Mouse (Mus musculus): ENCODE measurements around the gene Gdap1l1.

The Gdap1l1 gene

DNA sequence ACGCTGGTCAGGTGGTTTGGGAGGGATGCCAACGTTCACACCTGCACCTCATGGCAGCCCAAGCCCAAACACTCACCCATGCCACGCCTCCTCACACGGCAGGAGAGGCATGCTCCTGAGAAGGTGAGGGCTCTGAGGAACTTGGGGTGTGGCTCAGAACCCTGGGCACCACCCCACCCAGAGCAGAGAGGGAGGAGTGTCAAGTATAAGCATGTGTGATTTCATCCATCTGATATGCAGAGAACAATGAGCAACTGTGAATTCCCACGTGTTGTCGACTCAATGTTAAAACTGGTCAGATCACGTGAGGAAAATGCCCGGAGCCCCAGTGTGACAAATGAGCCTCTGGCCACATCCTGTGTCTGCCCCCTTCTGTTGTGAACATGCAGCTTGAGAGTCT is 28.5 kb downstream of the Gdap1l1 start:
- peak; percentile 22 to 72 for DNase-seq

DNA sequence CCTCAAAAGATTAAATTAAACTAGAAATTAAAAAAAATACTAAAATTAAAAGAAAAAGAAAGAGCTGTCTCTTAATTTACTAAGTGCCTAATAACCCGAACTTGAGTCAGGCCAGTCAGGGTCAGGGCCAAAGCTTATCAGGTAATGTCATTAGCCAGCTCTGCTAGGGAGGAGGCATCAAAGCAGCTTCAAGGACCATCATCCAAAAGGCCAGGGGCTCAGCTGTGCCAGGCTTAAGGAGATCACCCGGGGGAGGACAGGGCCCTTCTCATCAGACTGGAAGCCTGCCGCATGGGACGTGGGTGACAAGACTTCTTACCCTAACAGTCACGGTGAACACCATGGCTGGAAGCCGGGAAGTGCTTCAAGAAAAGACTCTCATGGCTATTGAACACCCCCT is 29.3 kb downstream of the Gdap1l1 start:
- no peak for DNase-seq

DNA sequence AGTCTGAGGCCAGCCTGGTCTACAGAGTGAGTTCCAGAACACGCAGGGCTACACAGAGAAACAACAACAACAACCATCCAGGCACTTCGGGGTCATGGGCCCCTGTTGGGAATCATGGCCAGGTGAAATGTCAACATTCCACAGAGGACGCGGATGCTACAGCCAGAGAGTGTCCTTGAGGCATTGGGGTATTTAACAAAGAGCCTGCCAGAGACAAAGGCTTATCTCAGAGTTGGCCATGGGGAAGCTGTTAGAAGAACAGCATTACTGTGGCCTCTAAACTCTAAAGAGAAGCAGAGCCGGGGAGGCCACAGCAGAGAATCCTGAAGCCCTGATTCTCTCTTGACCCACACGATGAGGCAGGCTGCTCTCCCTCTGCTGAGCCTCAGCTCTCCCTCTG is 30.6 kb downstream of the Gdap1l1 start:
- DNase-seq = peak in 1 of 2 experiments; percentile 11

DNA sequence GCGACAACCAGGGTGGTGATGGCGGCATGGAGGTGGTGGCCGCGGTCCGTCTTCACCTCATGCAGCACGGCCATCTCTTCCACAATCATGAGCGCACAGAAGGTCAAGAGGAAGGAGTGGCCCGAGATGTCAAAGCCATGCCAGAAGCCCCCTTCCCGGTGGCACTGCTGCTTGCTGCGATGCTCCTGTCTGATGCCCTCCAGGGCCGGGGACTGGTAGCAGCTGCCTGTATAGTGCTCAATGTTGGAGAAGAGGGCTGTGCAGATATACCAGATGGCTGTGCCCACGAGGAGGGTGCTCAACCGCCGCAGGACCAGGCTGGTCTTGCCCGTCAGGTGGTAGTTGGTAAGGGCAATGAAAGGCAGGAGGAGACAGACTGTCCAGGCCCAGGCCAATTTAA is 31.4 kb downstream of the Gdap1l1 start:
- DNase-seq = peak in 1 of 2 experiments; percentile 18

DNA sequence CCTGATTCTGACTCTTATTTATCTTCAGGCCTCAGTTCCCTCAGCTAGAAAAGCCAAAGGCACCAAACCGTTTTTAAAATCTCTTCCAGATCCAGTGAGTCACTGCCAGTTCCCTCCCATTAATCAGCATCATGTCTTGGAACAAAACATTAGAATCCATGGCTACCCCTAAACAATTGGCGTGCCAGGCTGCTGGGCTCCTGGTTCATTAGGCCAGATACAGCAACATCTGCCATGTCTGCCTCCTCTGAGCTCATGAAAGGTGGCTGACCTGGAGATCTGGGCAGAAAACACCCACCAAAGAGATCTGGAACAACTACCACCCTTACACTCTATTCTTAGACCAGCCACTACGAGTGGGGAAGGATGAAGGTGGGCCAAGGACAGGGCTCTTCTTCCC is 32.9 kb downstream of the Gdap1l1 start:
- peak in 1 of 2 experiments; percentile 5 for DNase-seq

DNA sequence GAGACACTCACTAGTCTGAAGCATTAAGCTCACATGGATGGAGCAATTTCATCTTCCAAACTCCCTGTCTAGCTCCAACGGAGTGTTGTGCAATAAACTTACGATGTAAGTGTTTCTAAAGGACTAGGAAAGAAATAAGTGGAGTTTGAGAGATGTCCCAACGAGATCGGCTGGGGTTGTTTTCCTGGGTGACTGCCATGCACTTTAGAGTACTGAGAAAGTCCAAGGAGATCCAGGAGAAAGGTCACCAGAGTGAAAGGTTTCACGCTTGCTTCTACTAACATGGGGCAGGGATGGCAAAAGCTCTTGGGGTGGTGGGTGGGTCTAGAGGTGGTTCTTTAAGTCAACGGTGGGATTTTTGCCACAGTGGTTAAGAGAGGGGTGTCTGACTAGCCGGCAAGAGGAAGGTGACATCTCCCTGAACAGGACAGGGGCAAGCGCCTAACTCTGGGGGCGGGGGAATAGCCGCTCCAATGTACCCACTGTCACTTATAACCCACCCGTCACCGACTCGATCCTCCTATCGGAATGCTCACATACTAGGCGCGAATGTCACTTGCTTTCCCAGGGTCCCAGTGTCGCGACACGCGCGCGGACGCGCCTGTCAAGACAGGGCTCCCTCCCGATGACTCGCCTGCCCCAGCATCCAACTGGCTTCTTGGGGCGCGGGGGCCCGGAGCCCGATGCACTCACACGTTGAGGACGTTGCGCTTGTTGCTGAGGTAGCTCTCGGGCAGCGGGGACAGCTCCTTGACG is 33.6 kb downstream of the Gdap1l1 start:
- peak; percentile 43 to 49 for DNase-seq

DNA sequence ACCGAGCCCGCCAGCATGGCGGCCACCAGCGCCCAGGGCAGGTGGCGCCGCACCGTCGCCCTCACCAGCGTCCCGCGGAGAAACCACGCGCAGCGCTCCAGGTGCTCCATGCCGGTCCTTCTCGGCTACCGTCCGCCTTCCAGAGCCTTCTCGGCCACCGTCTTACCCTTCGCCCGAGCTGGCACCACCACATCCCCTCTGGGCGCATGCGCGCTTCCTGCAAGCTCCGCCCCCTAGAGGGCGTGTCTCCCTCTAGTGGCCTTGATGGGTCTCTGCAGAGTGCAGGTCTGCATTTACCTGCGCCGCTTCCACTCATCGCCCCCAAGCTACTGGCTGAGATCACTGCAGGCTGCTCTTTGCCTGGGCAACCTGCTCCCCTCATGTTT is 34.2 kb downstream of the Gdap1l1 start, which contains the start of gene Fitm2:
TSS of gene Fitm2 (minus strand) at position 164 of the 386 bp plus-strand sequence.
- DNase-seq = peak; percentile 96 to 97

DNA sequence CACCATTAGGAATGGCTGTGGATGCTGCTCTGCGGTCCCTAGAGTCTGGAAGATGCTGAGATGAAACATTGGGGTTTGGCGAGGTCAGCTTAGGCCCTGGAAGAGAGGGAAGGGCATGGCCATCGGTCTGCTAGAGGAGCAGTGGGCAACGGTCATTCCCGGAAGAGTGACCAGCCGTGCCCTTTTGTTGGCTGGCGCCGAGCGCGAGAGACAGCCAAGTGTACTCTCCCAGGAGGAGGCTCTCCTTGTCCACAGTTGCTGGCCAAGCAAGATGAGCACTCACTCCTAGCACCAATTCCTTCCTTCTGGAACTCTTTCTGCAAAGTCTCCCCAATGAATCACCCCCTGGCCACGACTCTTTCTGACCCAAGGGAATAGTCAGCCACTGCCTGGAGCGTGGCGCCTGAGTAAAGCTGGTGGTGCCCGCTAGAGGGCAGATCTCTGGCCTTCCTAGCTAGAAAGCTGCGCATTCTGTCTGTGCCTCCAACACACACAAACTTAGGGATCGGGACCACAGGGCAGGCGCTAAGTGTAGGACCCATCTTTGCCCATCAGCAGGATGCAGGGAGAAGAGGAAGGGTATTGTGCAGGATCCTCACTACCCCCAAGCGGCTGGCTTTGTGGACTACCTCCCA is 42.0 kb downstream of the Gdap1l1 start:
- DNase-seq = peak in 1 of 2 experiments; percentile 29

DNA sequence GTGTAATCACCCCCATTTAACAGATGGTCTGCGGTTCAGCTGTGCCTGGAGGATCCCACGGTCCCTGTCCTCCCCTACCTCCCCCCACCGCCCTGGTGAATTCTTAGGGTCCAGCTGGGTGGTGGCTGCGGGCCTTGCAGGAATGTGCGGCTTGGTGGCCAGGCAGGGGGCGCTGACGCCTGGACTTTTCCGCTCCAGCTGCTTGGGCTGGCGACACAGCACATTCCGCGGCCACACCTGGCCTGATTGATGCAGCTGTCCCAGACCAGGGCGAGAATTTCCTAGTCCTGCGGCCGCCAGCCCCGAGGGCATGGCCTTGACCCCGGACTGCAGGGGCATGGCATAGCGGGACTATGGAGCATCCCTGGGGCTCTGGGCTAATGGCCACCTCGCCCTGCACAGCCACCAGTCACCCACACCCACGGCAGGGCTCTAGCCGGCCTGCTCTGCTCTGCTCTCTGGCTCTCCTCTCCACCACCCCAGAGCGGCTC is 43.3 kb downstream of the Gdap1l1 start:
- DNase-seq = peak; percentile 43 to 54

DNA sequence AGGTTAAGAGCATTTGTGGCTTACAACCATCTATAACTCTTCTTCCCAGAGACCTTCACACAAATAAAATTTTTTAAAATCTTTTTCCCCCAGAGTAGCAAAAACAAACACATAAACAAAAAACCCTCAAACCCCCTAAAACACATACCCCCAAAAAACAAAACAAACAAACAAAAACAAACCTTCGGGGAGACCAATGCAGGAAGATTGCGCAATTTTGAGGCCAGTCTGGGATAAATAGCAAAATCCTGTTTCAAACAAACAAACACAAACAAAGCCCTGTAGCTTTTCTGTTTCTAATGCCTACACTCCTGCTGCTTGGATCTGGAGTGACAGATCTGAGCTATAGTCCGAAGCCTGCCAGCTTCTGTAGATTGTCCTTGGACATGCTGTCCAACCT is 49.1 kb downstream of the Gdap1l1 start:
- DNase-seq = no peak

DNA sequence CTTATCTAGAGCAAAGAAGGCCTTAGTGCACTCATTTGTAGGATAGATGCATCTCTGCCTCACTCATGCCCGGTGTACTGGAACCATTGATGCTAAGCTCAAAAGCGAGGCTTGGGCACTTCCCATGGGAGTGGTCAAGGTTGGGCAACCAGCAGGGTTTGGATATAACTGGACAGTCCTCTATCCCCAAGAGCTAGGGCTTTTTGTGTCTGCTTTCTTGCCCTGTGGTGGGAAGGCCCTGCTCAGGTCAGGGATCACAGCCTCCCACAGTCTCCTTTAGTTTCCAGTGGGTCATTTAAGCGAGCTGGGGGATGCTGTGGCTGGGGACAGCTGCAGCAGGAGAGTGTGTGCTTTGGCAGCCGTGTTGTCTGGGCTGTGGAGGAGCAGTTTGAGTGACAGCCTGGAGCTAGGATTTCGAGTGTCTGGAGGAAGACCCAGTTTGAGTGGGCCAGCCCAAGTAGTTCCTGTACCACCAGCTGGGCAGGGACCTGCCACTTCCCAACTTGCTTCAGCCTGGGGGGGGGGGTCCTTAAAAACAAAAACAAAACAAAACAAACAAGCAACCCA is 51.5 kb downstream of the Gdap1l1 start:
- no peak for DNase-seq

DNA sequence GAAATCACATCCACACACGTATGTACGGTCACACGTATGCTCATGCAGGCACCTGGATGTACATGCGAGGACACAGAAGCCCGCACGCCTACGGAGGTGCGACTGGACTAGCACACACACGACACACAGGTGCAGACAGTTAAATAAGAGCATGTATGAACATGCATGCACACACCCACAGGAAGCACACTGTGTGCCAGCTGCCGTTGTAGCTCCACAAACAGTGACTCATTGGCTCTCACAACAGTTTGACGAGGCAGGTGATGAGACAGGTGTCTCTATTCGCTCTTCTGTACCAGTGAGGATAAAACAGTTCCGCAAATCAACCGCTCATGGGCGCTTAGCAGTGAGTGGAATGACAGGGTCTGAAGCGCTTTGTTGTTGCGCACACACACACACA is 52.4 kb downstream of the Gdap1l1 start:
- DNase-seq = no peak

DNA sequence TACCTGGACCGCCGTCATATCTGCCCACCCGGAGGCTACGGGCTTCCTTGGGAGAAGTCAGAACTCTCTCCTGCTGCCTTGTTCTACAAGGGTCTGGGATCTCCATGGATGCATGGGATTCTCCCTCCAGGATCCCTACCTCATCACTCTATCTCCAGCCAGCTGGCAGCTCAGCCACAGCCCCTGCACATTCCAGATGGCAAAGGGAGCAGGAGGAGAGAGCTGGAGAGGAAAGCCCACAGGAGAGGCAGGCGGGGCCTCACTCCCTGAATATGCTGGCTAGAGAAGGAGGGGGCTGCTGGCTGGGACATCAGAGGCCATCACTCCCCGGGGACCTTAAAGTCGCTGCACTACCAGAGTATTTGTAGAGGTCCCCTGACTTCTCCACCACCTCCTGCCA is 53.1 kb downstream of the Gdap1l1 start:
- no peak for DNase-seq

DNA sequence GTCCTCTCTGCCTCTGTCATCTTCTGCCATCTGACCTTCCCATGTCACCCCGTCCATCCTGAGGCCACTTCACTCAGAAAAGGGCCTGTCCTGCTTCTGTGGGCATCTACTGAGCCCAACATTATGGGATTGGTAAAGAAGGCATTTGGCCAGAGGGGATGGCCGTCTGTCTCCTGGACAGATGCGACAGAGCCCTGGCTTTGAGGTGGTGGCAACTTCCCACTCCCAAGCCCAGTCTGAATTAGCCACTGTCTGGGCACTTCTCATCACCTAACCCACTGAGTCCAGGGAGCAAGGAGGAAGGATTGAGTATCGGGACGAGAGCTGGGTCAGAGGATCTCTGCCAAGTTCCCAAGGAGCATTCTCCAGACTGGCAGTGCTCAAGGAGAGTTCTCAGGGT is 53.7 kb downstream of the Gdap1l1 start, which contains the start of gene R3hdml:
TSS of gene R3hdml (plus strand) at position 301 of the 400 bp plus-strand sequence.
- DNase-seq = no peak

DNA sequence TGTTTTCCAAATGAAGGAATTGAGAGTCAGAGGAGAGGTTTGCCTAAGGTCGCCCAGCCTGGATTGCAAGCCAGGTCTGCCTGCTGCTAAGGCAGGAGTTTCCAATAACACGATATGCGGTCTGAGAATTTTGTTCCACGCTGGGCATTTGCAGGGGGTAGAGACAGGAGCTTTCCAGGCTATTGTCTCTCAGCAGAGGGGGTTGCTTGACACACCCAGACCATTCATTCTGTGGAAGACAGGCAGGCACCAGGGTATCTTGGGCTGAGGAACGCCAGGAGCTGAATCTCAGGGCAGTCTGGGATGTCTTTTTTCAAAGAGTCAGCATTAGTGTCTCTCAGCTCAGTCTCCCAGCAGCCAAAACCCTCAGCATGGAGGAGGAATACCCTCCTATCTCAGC is 54.8 kb downstream of the Gdap1l1 start:
- no peak for DNase-seq

DNA sequence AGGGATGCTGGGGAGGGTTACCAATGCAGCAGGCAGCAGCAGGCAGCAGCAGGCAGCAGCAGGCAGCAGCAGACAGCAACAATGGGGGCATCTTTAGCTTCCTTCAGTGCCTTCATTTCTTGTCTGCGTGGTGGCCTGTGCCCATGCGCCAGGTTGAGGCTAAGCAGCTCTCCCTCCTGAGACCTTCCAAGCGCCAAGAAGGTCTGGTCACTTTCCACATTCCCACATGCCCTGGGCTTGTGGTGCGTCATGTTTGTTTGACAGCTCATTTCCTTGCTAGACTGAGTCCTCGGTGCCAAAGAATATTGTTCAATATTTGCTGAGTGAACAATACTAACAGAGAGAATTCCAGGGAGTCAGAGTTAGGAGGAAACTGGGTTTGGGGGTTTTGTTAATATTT is 55.7 kb downstream of the Gdap1l1 start:
- DNase-seq = peak; percentile 36 to 59

DNA sequence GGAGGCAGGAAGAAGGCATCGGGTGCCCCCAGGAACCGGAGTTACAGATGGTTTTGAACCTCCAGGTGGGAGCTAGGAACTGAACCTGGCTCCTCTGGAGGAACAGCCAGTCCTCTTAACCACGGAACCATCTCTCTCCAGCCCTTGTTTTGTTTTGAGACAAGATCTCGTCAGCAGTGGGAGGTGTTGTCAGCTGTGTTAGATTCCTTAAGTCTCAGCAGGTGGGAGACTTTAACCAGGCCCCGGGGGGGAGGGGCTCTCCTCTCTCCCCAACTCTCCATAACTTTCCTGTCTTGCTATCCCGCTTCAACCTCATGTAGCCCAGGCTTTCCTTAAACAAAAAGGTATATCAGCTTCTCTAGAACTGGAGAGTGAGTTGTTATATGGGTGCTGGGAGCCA is 56.2 kb downstream of the Gdap1l1 start:
- DNase-seq = no peak

DNA sequence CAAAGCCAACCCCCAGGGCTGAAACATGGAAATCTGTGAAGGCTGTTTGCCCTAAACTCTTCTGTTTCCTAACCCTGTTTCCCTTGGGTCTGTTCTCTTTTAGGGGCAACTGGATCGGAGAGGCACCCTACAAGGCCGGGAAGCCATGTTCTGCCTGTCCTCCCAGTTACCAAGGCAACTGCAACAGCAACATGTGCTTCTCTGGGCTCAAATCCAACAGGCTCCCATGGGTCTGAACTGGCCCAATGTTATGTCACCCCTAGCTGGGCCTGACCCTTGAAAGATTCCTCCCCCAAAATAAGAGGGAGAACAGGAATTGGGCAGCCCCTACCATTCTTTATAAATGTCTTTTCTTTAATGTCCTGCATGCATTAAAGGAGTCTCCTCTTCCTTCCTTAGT is 63.9 kb downstream of the Gdap1l1 start:
- DNase-seq = no peak

DNA sequence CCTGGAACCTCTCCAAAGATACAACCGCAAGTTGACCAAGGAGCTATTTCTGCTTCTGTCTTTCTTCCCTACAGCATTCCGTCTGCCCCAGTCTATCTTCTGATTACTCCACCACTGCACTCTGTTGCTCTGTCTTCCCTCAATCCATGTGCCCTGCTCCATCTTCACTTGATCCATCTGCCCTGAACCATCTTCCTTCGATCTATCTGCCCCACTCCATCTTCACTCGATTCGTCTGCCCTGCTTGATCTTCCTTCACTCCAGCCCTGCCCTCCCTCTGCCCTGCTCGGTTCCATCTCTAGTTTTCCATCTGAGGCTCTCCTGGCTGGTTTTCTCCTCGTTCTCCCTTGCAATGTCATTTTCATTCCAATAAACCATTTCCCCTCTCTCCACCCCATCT is 64.9 kb downstream of the Gdap1l1 start:
- DNase-seq = no peak
